Mouse (Mus musculus) ES-Bruce4 (cell line): ENCODE data around the gene Khk.

ENCODE experiments used
- CTCF ChIP-seq: IDR thresholded peaks from one replicate; pipeline ENCODE4 v1.8.1; 2011; ENCODE audit warnings: low read depth, low read length
- POLR2A ChIP-seq: IDR thresholded peaks from one replicate; pipeline ENCODE4 v1.8.1; 2011; ENCODE audit warnings: low read length; ENCODE audit not compliant: insufficient read depth

DNA sequence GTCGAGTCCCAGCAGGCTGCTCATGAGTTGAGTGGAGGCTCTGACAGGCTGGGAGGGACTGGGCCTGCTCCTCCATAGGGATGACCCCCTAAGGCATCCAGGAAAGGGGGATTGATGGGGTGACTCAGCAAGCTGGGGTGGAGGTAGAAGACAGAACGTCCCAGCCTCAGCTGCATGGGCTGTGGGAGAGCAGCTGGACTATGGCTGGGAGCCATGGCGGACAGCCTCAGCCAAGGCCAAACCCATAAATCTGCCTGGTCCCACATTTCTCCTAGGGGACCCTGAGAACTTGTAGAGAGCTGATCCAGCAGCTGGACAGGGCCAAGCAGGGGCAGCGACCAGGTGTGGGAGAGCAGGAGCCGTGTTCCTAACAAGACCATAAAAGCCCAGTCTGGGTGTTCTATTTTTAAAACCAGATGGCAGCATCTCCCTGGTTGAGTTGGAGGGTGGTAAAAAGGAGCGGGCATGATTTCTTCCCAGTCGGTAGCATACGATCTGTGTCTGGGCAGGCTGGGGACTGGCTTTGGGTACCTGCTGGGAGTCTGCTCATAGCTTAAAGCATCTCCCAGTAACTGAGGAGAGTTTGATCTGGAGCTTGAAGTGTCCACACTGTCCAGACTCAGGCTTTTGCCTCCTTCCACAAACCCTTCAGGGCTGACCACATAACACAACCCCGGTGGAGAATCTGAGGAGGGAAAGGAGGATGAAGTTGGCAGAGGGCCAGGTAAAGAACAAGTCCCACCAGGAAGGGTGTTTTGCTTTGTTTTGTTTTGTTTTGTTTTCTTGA, 53.8 kb downstream of the Khk start:
- no peak for TF ChIP-seq CTCF
- no peak for TF ChIP-seq POLR2A
